Mouse (Mus musculus) kidney, embryonic 14.5 days (tissue): ENCODE measurements around the gene Traf3. TPM values are rescaled to one million over a fixed set of nuclear protein-coding genes. Genes with fewer than 3 reads are reported as not detected.

Experiments used
- ATAC-seq: fragments of 200-750 bp; cut with Nextera tagmentation; 2 replicates; pipeline ENCODE4 v1.8.0; 2017; ENCODE audit warnings: moderate number of reproducible peaks, mild to moderate bottlenecking, moderate TSS enrichment, moderate library complexity; ENCODE audit not compliant: low FRiP score, low TSS enrichment
- H3K27ac ChIP-seq: fragments of 300-500 bp; sonication (generic); 2 replicates; pipeline ENCODE4 v1.5.1; 2014; ENCODE audit warnings: low read depth, mild to moderate bottlenecking, low read length, moderate library complexity, mixed read lengths
- H3K27me3 ChIP-seq: fragments of 300-500 bp; sonication (generic); 2 replicates; pipeline ENCODE4 v1.6.1; 2014; ENCODE audit warnings: mild to moderate bottlenecking, low read length; ENCODE audit not compliant: control insufficient read depth, insufficient read depth
- H3K36me3 ChIP-seq: fragments of 300-500 bp; sonication (generic); 2 replicates; pipeline ENCODE4 v1.6.1; 2014; ENCODE audit warnings: low read length, mixed read lengths; ENCODE audit not compliant: control insufficient read depth, insufficient read depth
- H3K4me1 ChIP-seq: fragments of 300-500 bp; sonication (generic); 2 replicates; pipeline ENCODE4 v1.6.1; 2014; ENCODE audit warnings: low read length, mixed read lengths; ENCODE audit not compliant: control insufficient read depth, insufficient read depth
- H3K4me2 ChIP-seq: fragments of 300-500 bp; sonication (generic); replicated peaks from 2 replicates; pipeline ENCODE4 v1.6.1; 2014; ENCODE audit warnings: low read depth, mild to moderate bottlenecking, low read length
- H3K4me3 ChIP-seq: fragments of 300-500 bp; sonication (generic); 2 replicates; pipeline ENCODE4 v1.5.1; 2014; ENCODE audit warnings: mild to moderate bottlenecking, low read length
- H3K9ac ChIP-seq: fragments of 300-500 bp; sonication (generic); 2 replicates; pipeline ENCODE4 v1.6.1; 2014; ENCODE audit warnings: low read depth, mild to moderate bottlenecking, low read length, moderate library complexity
- H3K9me3 ChIP-seq: fragments of 300-500 bp; sonication (generic); 2 replicates; pipeline ENCODE4 v1.6.1; 2016; ENCODE audit warnings: low read length; ENCODE audit not compliant: control insufficient read depth
- WGBS: fragments of 180-500 bp; shearing (Covaris S2); extraction: QIAGEN DNeasy Blood & Tissue Kit; methylation state at CpG from one replicate; pipeline ENCODE4 v1.1.7; 2014; 5-methylcytosine and 5-hydroxymethylcytosine counted together
- polyA plus RNA-seq: library from polyadenylated mRNA; unstranded; fragments of >200 nt; fragmentation: Nextera tagmentation; extraction: Ambion mirVana; gene quantifications from 2 replicates; pipeline ENCODE4 v1.2.1, GENCODE M21; 2014

Traf3 gene
- polyA plus RNA-seq, 1 experiment from 2014 or later, result 14.0 TPM

- Histone ChIP-seq H3K4me3 (no peak overlapping the region), H3K36me3 (peaks cover 7% of the 10 kb centered on the region; the same call in 1 of the 2 replicates), H3K4me2 (no peak overlapping the region), H3K27ac (no peak overlapping the region), H3K9me3 (no peaks in the 10 kb centered on the region), H3K9ac (no peak overlapping the region), H3K27me3 (no peaks in the 10 kb centered on the region), H3K4me1 (peaks cover 19% of the 10 kb centered on the region)
- 86% methylated on average over 9 of the region's 9 CpGs for WGBS
- no peak for ATAC-seq
Observed at GRCm38 (mm10) chr12:111234383-111234782, 68.2 kb downstream of the Traf3 start.

- no peak overlapping the region for H3K4me3 ChIP-seq
- H3K4me2 ChIP-seq, result no peak overlapping the region
- H3K27ac ChIP-seq, result no peak overlapping the region
- H3K36me3 ChIP-seq, result peaks cover 7% of the 10 kb centered on the region; the same call in 1 of the 2 replicates
- H3K27me3 ChIP-seq, result no peaks in the 10 kb centered on the region
- H3K4me1 ChIP-seq, result peaks cover 24% of the 10 kb centered on the region
- H3K9ac ChIP-seq, result no peak overlapping the region
- ATAC-seq, result no peak
- 91% methylated on average over 6 of the region's 6 CpGs for WGBS
- H3K9me3 ChIP-seq, result no peaks in the 10 kb centered on the region
Observed at GRCm38 (mm10) chr12:111235631-111236030, 69.5 kb downstream of the Traf3 start.

- Histone ChIP-seq H3K27me3 (no peaks in the 10 kb centered on the region), H3K9ac (no peak overlapping the region), H3K36me3 (peaks cover 7% of the 10 kb centered on the region; the same call in 1 of the 2 replicates), H3K4me1 (peaks cover 24% of the 10 kb centered on the region), H3K4me2 (no peak overlapping the region), H3K4me3 (no peak overlapping the region), H3K27ac (no peak overlapping the region), H3K9me3 (no peaks in the 10 kb centered on the region)
- ATAC-seq, result 0 out of 2 replicates have a peak, but pooled peaks have one; percentile 47
- 82% methylated on average over 16 of the region's 16 CpGs for WGBS
Observed at GRCm38 (mm10) chr12:111237611-111238188, 71.5 kb downstream of the Traf3 start.

GRCm38 (mm10) chr12:111238345-111238744, 72.2 kb downstream of the Traf3 start:
- no peak for ATAC-seq
- H3K36me3 ChIP-seq, result peaks cover 7% of the 10 kb centered on the region; the same call in 1 of the 2 replicates
- no peak overlapping the region for H3K4me2 ChIP-seq
- no peak overlapping the region for H3K9ac ChIP-seq
- H3K4me3 ChIP-seq, result no peak overlapping the region
- WGBS, result 75% methylated on average over 5 of the region's 5 CpGs
- H3K27me3 ChIP-seq, result no peaks in the 10 kb centered on the region
- H3K9me3 ChIP-seq, result no peaks in the 10 kb centered on the region
- H3K4me1 ChIP-seq, result peaks cover 24% of the 10 kb centered on the region
- H3K27ac ChIP-seq, result peak overlapping the region; percentile 71

GRCm38 (mm10) chr12:111238778-111239177, 72.6 kb downstream of the Traf3 start:
- Histone ChIP-seq H3K4me2 (no peak overlapping the region), H3K27ac (peak overlapping the region; percentile 71), H3K4me1 (peaks cover 24% of the 10 kb centered on the region), H3K9me3 (no peaks in the 10 kb centered on the region), H3K9ac (no peak overlapping the region), H3K36me3 (peaks cover 7% of the 10 kb centered on the region; the same call in 1 of the 2 replicates), H3K4me3 (no peak overlapping the region), H3K27me3 (no peaks in the 10 kb centered on the region)
- WGBS, result 38% methylated on average over 4 of the region's 4 CpGs
- no peak; the same call in 1 of the 2 replicates for ATAC-seq

GRCm38 (mm10) chr12:111239930-111240329, 73.8 kb downstream of the Traf3 start:
- peaks cover 11% of the 10 kb centered on the region; the same call in 1 of the 2 replicates for H3K36me3 ChIP-seq
- H3K27me3 ChIP-seq, result no peaks in the 10 kb centered on the region
- H3K9ac ChIP-seq, result no peak overlapping the region
- no peak overlapping the region for H3K4me2 ChIP-seq
- WGBS, result 63% methylated on average over 10 of the region's 10 CpGs
- no peaks in the 10 kb centered on the region for H3K9me3 ChIP-seq
- peak; percentile 48; the same call in 1 of the 2 replicates for ATAC-seq
- no peak overlapping the region for H3K27ac ChIP-seq
- H3K4me1 ChIP-seq, result peaks cover 24% of the 10 kb centered on the region
- no peak overlapping the region for H3K4me3 ChIP-seq

GRCm38 (mm10) chr12:111241916-111242315, 75.7 kb downstream of the Traf3 start:
- WGBS, result 97% methylated on average over 6 of the region's 6 CpGs
- ATAC-seq, result no peak
- Histone ChIP-seq H3K9ac (no peak overlapping the region), H3K9me3 (no peaks in the 10 kb centered on the region), H3K27me3 (no peaks in the 10 kb centered on the region), H3K4me2 (no peak overlapping the region), H3K4me1 (peaks cover 24% of the 10 kb centered on the region), H3K27ac (no peak overlapping the region), H3K36me3 (peaks cover 20% of the 10 kb centered on the region; the same call in 1 of the 2 replicates), H3K4me3 (no peak overlapping the region)

- no peak for ATAC-seq
- H3K27ac ChIP-seq, result no peak overlapping the region
- no peaks in the 10 kb centered on the region for H3K9me3 ChIP-seq
- no peak overlapping the region for H3K4me3 ChIP-seq
- no peak overlapping the region for H3K9ac ChIP-seq
- H3K4me1 ChIP-seq, result peaks cover 23% of the 10 kb centered on the region
- WGBS, result 73% methylated on average over 5 of the region's 5 CpGs
- H3K4me2 ChIP-seq, result no peak overlapping the region
- H3K36me3 ChIP-seq, result peaks cover 23% of the 10 kb centered on the region; the same call in 1 of the 2 replicates
- H3K27me3 ChIP-seq, result no peaks in the 10 kb centered on the region
Observed at GRCm38 (mm10) chr12:111242346-111242745, 76.2 kb downstream of the Traf3 start.

- Histone ChIP-seq H3K4me3 (no peak overlapping the region), H3K4me1 (peaks cover 10% of the 10 kb centered on the region; the same call in 1 of the 2 replicates), H3K36me3 (peaks cover 25% of the 10 kb centered on the region; the same call in 1 of the 2 replicates), H3K9ac (no peak overlapping the region), H3K4me2 (no peak overlapping the region), H3K27me3 (no peaks in the 10 kb centered on the region), H3K27ac (no peak overlapping the region), H3K9me3 (no peaks in the 10 kb centered on the region)
- WGBS, result 92% methylated on average over 12 of the region's 12 CpGs
- no peak for ATAC-seq
Observed at GRCm38 (mm10) chr12:111243733-111244132, 77.6 kb downstream of the Traf3 start.
